Mouse (Mus musculus) testis, adult 2 months (tissue): ENCODE measurements around the gene Serinc3. TPM values are rescaled to one million over a fixed set of nuclear protein-coding genes. Genes with fewer than 3 reads are reported as not detected.

Experiments
- H3K27ac ChIP-seq: fragments of 200-500 bp; 2 replicates; pipeline ENCODE4 v1.5.1; 2012; ENCODE audit warnings: low read depth, low read length; ENCODE audit not compliant: control insufficient read depth, insufficient read depth
- H3K27me3 ChIP-seq: fragments of 200-500 bp; 2 replicates; pipeline ENCODE4 v1.6.1; 2012; ENCODE audit warnings: mild to moderate bottlenecking, low read length, moderate library complexity; ENCODE audit not compliant: control insufficient read depth, insufficient read depth
- H3K36me3 ChIP-seq: fragments of 200-500 bp; 2 replicates; pipeline ENCODE4 v1.6.1; 2012; ENCODE audit warnings: mild to moderate bottlenecking, low read length; ENCODE audit not compliant: control insufficient read depth, insufficient read depth
- H3K4me1 ChIP-seq: fragments of 200-500 bp; 2 replicates; pipeline ENCODE4 v1.6.1; 2012; ENCODE audit warnings: low read length; ENCODE audit not compliant: control insufficient read depth, insufficient read depth
- H3K4me3 ChIP-seq: fragments of 200-500 bp; 2 replicates; pipeline ENCODE4 v1.5.1; 2012; ENCODE audit warnings: low read depth, mild to moderate bottlenecking, low read length, moderate library complexity, mixed read lengths; ENCODE audit not compliant: control insufficient read depth
- CTCF ChIP-seq: fragments of 200-500 bp; IDR thresholded peaks from 2 replicates; pipeline ENCODE4 v1.5.1; 2012; ENCODE audit warnings: low read depth, mild to moderate bottlenecking, inconsistent platforms, low read length, moderate library complexity; ENCODE audit not compliant: control insufficient read depth, insufficient read depth, insufficient replicate concordance
- POLR2A ChIP-seq: fragments of 200-500 bp; IDR thresholded peaks from 2 replicates; pipeline ENCODE4 v1.6.1; 2012; ENCODE audit warnings: low read depth, mild to moderate bottlenecking, inconsistent platforms, low read length, moderate library complexity; ENCODE audit not compliant: control insufficient read depth
- polyA plus RNA-seq: library from polyadenylated mRNA; depleted of rRNA; stranded (reverse); fragments of >200 nt; gene quantifications from 2 replicates; pipeline ENCODE4 v1.2.3, GENCODE M21; 2012

The Serinc3 gene
- polyA plus RNA-seq, 1 experiment: 270 TPM

DNA sequence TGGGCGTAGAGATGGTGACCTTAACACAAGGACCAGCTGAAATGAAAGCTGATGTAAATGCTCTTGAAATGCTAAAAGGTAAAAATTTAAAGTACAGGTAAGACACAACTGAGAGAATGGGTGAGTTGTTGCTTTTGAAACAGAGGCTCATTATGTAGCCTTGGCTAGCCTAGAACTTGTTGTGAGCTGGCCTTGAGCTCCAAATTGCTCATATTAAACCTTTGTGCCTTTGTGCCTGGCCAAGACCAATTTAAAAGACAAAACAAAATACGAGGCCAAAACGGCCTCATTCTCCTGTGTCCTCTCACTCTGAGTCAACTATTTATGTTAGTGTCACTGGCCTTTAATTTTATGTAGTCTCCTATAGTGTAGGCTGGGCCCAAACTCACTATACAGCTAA is 42.0 kb upstream of the Serinc3 start:
- Histone ChIP-seq H3K4me1 (peaks cover 8% of the 10 kb centered on the region), H3K27ac (no peak overlapping the region), H3K36me3 (no peaks in the 10 kb centered on the region), H3K4me3 (no peak overlapping the region), H3K27me3 (no peaks in the 10 kb centered on the region)
- TF ChIP-seq POLR2A (no peak), CTCF (no peak)

DNA sequence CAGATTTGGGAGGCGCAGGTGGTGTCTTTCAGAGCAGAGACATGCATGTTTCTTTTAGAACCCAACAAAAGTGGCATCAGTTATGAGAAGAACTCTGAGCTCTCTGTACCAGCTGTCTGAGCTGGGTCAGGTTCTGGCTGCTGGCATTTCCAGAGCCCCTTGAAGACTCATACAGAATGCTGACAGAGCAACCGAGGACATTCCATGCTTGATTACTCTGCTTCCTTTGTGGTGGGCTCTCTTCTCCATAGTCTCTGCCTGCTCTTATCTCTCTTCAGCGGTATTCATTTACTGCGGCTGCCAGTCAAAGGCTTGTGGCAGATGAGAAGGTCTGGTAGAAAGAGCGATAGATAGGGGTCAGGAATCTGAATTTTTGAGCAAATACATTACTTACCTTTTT is 41.3 kb upstream of the Serinc3 start:
- TF ChIP-seq CTCF (no peak), POLR2A (no peak)
- peaks cover 8% of the 10 kb centered on the region for H3K4me1 ChIP-seq
- H3K27ac ChIP-seq: no peak overlapping the region; the same call in 1 of the 2 replicates

DNA sequence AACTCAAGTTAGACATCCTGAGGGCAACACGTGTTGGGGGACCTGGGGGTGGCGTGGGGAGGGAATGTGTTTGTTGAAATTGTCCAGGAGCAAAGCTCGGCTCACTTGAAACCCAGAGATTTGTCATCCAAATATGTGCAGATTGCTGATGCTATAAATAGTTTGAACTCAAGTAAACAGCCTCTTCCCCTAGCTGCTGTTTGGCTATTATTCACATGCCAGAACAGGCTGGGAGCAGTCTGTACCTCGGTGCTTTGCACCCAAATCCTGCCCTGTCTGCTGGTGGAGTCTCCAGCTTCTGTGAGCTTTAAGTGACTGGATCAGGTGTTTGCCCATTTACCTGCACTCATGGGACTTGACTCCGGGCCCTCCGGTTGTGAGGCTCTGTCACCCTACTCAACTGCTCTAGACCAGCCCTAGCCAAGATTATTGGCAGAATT is 40.9 kb upstream of the Serinc3 start:
- Histone ChIP-seq H3K4me1 (peaks cover 8% of the 10 kb centered on the region), H3K36me3 (no peaks in the 10 kb centered on the region), H3K27me3 (no peaks in the 10 kb centered on the region), H3K27ac (no peak overlapping the region; the same call in 1 of the 2 replicates), H3K4me3 (no peak overlapping the region)
- TF ChIP-seq POLR2A (no peak), CTCF (no peak)

More for the DNA sequence above, 41.3 kb upstream of the Serinc3 start:
- no peak overlapping the region for H3K4me3 ChIP-seq
- no peaks in the 10 kb centered on the region for H3K36me3 ChIP-seq
- H3K27me3 ChIP-seq: no peaks in the 10 kb centered on the region

DNA sequence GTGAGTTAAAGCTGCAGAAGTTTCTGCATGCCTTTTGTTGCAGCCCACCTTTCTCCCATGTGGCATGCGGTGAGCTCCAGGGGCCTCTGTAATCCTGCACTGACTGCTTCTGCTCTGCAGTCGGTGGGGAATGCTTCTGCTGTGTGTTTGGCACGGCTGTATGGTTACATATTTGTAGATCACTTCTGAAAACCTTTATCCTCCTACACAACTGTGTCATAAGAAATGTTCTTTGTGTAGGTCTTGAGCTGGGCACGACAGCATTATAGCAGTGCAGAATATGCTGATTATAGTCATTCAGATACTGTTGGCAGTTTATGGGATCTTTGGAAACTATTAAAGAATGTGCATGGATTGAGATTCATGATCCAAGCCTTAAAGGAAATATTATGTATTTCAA is 40.4 kb upstream of the Serinc3 start:
- no peaks in the 10 kb centered on the region for H3K27me3 ChIP-seq
- H3K36me3 ChIP-seq: no peaks in the 10 kb centered on the region
- H3K27ac ChIP-seq: peak overlapping the region; percentile 5; the same call in 1 of the 2 replicates
- peaks cover 5% of the 10 kb centered on the region for H3K4me1 ChIP-seq
- H3K4me3 ChIP-seq: no peak overlapping the region
- no peak for TF ChIP-seq CTCF
- no peak for TF ChIP-seq POLR2A

DNA sequence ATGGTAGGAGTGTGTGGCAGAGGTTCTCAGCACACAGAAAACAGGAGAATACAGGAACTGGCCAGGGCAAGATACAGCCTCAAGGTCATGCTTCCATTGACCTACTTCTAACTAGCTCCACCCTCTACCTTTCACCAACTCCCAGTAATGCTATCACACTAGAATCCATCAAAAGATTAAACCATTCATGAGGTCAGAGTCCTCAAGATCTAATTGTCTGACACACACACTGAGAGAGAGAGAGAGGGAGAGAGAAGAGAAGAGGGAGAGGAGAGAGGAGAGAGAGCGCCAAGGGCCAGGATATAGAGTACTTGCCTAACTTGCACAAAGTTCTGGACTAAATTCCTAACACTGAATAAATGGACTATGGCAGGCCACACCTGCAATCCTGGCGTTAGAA is 37.4 kb upstream of the Serinc3 start:
- H3K4me3 ChIP-seq: no peak overlapping the region
- H3K27ac ChIP-seq: no peak overlapping the region
- TF ChIP-seq POLR2A: no peak
- no peak for TF ChIP-seq CTCF
- no peaks in the 10 kb centered on the region for H3K27me3 ChIP-seq
- H3K36me3 ChIP-seq: no peaks in the 10 kb centered on the region
- H3K4me1 ChIP-seq: peaks cover 3% of the 10 kb centered on the region

DNA sequence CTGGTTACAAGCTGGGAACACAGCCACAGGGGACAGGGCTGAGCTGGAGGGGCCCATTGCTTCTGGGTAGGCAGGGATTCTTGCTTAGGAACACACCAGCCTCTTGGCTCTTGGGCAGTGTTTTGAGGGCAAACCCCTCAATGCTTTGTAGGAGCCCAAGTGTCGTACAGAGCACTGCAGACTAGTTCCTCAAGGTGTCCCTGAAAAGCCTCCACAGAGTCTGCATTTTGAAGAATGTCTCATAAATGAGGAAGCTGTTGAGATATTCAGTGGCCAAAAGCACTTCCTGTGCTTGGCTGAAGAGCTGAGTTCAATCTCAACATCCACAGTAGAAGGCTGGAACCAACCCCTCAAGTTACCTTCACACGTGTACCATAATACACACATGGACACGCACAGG is 31.8 kb upstream of the Serinc3 start:
- no peaks in the 10 kb centered on the region for H3K27me3 ChIP-seq
- TF ChIP-seq CTCF (no peak), POLR2A (no peak)
- H3K27ac ChIP-seq: no peak overlapping the region
- no peak overlapping the region for H3K4me3 ChIP-seq
- H3K4me1 ChIP-seq: no peaks in the 10 kb centered on the region
- H3K36me3 ChIP-seq: no peaks in the 10 kb centered on the region

DNA sequence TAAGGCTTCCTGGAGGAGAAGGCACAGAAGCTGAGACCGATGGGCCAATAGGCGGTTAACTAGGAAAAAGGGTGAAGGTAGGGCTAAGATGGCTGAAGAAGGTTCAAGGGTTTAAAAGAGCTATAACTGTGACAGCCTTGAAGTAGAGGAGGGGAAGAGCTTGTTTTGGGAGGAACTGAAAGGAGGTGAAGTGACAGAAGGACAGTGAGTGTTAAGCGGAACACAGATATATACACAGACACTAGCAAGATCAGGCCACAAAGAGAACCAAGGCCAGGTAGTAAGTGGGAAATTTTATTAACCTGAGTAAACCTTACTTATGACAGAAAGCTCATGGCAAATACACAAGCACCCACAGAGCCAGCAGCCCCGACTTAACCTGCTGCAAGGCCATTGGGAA is 31.4 kb upstream of the Serinc3 start:
- Histone ChIP-seq H3K27ac (no peak overlapping the region), H3K4me3 (no peak overlapping the region), H3K4me1 (no peaks in the 10 kb centered on the region), H3K27me3 (no peaks in the 10 kb centered on the region), H3K36me3 (no peaks in the 10 kb centered on the region)
- TF ChIP-seq POLR2A (no peak), CTCF (no peak)

DNA sequence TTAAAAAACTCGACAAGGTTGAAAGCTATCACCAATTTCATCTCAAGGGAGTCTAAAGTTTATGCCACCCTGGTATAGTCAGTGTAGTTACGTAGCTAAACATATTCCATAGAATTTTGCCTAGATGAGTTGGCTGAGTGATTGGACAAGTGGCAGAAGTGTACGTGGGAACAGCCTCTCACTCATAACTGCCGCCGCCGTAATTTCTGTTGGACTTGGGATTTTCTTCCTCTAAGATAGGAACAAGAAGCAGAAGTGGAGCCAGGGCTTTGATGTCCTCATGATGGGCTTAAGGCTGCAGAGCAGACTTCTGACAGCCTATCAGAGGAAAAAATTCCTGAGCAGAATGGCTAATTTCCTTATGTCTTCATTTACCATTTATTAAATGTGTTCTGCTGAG is 30.7 kb upstream of the Serinc3 start:
- Histone ChIP-seq H3K4me1 (no peaks in the 10 kb centered on the region), H3K4me3 (no peak overlapping the region), H3K27ac (no peak overlapping the region), H3K27me3 (no peaks in the 10 kb centered on the region), H3K36me3 (no peaks in the 10 kb centered on the region)
- no peak for TF ChIP-seq CTCF
- TF ChIP-seq POLR2A: no peak
